Mouse (Mus musculus) MEL (cell line): ENCODE measurements at regions not wholly inside any gene's neighbourhood (a gene's known extent, or its start where the extent isn't known, plus 50 kb on each side); places are given as distances from the start of the nearest gene placed in this dataset.

Source experiments
- DNase-seq: peaks from one replicate; pipeline ENCODE4 v3.0.0; 2011; ENCODE audit warnings: low read depth, low spot score
- H3K27ac ChIP-seq: 2 replicates; pipeline ENCODE4 v1.5.1; 2012; ENCODE audit warnings: low read depth, mild to moderate bottlenecking, control low read depth, low read length, moderate library complexity; ENCODE audit not compliant: control insufficient read depth
- H3K27me3 ChIP-seq, 2 experiments: fragments of 150-350 bp in 1 of 2; sonication (generic) in 1 of 2; 2 replicates each; pipeline ENCODE4 v1.6.1; 2012; ENCODE audit warnings: low read length in 2 of 2, mild to moderate bottlenecking in 2 of 2, improper control_type of control experiment in 1 of 2, moderate library complexity in 1 of 2; ENCODE audit not compliant: insufficient read depth in 2 of 2, control insufficient read depth in 1 of 2
- H3K36me3 ChIP-seq, 2 experiments: 2 replicates each; pipeline ENCODE4 v1.6.1; 2012 to 2014; ENCODE audit warnings: low read length in 2 of 2, improper control_type of control experiment in 1 of 2, inconsistent platforms in 1 of 2, mild to moderate bottlenecking in 1 of 2; ENCODE audit not compliant: insufficient read depth in 2 of 2, control insufficient read depth in 1 of 2
- H3K4me1 ChIP-seq, 2 experiments: fragments of 150-350 bp in 1 of 2; sonication (generic) in 1 of 2; 2 replicates each; pipeline ENCODE4 v1.6.1; 2012; ENCODE audit warnings: low read length in 2 of 2, improper control_type of control experiment in 1 of 2, mild to moderate bottlenecking in 1 of 2; ENCODE audit not compliant: insufficient read depth in 2 of 2, control insufficient read depth in 1 of 2
- H3K4me3 ChIP-seq, 2 experiments: fragments of 150-350 bp in 1 of 2; sonication (generic) in 1 of 2; 2 replicates each; pipeline ENCODE4 v1.5.1; 2012; ENCODE audit warnings: low read depth in 2 of 2, low read length in 2 of 2, mild to moderate bottlenecking in 2 of 2, moderate library complexity in 2 of 2, control low read depth in 1 of 2, improper control_type of control experiment in 1 of 2; ENCODE audit not compliant: control insufficient read depth in 1 of 2, insufficient read depth in 1 of 2
- H3K79me2 ChIP-seq: 2 replicates; pipeline ENCODE4 v1.6.1; 2012; ENCODE audit warnings: mild to moderate bottlenecking, low read length, moderate library complexity; ENCODE audit not compliant: control insufficient read depth, poor library complexity, insufficient read depth
- H3K9ac ChIP-seq: 2 replicates; pipeline ENCODE4 v1.6.1; 2012; ENCODE audit warnings: low read depth, mild to moderate bottlenecking, control low read depth, low read length, moderate library complexity; ENCODE audit not compliant: control insufficient read depth, poor library complexity, severe bottlenecking
- H3K9me3 ChIP-seq: fragments of 150-350 bp; sonication (generic); replicated peaks from 2 replicates; pipeline ENCODE4 v1.6.1; 2012; ENCODE audit warnings: mild to moderate bottlenecking, low read length, improper control_type of control experiment, moderate library complexity; ENCODE audit not compliant: insufficient read depth
- CHD1 ChIP-seq: IDR thresholded peaks from 2 replicates; pipeline ENCODE4 v1.6.1; 2012; ENCODE audit warnings: low read depth, mild to moderate bottlenecking, inconsistent platforms, low read length, improper control_type of control experiment
- CHD2 ChIP-seq: IDR thresholded peaks from 2 replicates; pipeline ENCODE4 v1.6.1; 2011; ENCODE audit warnings: low read length, improper control_type of control experiment
- CTCF ChIP-seq, 3 experiments: IDR thresholded peaks in 2 of 3; conservative IDR thresholded peaks in 1 of 3; 2 replicates each; pipeline ENCODE4 v1.5.1; 2011 to 2012; ENCODE audit warnings: low read length in 3 of 3, low read depth in 2 of 3, mild to moderate bottlenecking in 2 of 3, improper control_type of control experiment in 1 of 3, inconsistent platforms in 1 of 3, mixed read lengths in 1 of 3, moderate library complexity in 1 of 3; ENCODE audit not compliant: control insufficient read depth in 1 of 3, insufficient read depth in 1 of 3, poor library complexity in 1 of 3, severe bottlenecking in 1 of 3
- E2F4 ChIP-seq: IDR thresholded peaks from 2 replicates; pipeline ENCODE4 v1.6.1; 2011; ENCODE audit warnings: low read depth, low read length, improper control_type of control experiment, borderline replicate concordance
- ELF1 ChIP-seq: IDR thresholded peaks from 2 replicates; pipeline ENCODE4 v1.6.1; 2014; ENCODE audit warnings: low read depth, mild to moderate bottlenecking, inconsistent platforms, low read length, improper control_type of control experiment, moderate library complexity
- EP300 ChIP-seq, 2 experiments: IDR thresholded peaks; 2 replicates each; pipeline ENCODE4 v1.6.1; 2011; ENCODE audit warnings: improper control_type of control experiment in 2 of 2, low read length in 2 of 2, low read depth in 1 of 2, mild to moderate bottlenecking in 1 of 2
- ETS1 ChIP-seq: IDR thresholded peaks from 2 replicates; pipeline ENCODE4 v1.6.1; 2012; ENCODE audit warnings: low read depth, mild to moderate bottlenecking, inconsistent platforms, low read length, improper control_type of control experiment, moderate library complexity
- GABPA ChIP-seq: IDR thresholded peaks from 2 replicates; pipeline ENCODE4 v1.6.1; 2012; ENCODE audit warnings: low read depth, mild to moderate bottlenecking, inconsistent platforms, low read length, improper control_type of control experiment, moderate library complexity
- HCFC1 ChIP-seq: IDR thresholded peaks from 2 replicates; pipeline ENCODE4 v1.6.1; 2012; ENCODE audit warnings: low read depth, mild to moderate bottlenecking, inconsistent platforms, low read length, improper control_type of control experiment, moderate library complexity
- JUND ChIP-seq: IDR thresholded peaks from 2 replicates; pipeline ENCODE4 v1.6.1; 2011; ENCODE audit warnings: low read depth, mild to moderate bottlenecking, improper control_type of control experiment, low read length
- KAT2A ChIP-seq: conservative IDR thresholded peaks from 2 replicates; pipeline ENCODE4 v1.6.1; 2012; ENCODE audit warnings: low read depth, low read length, improper control_type of control experiment, inconsistent platforms
- MAFK ChIP-seq: IDR thresholded peaks from 2 replicates; pipeline ENCODE4 v1.6.1; 2011; ENCODE audit warnings: low read depth, mild to moderate bottlenecking, low read length, improper control_type of control experiment, borderline replicate concordance
- MAZ ChIP-seq: IDR thresholded peaks from 2 replicates; pipeline ENCODE4 v1.6.1; 2012; ENCODE audit warnings: low read depth, mild to moderate bottlenecking, inconsistent platforms, low read length, improper control_type of control experiment
- MEF2A ChIP-seq: IDR thresholded peaks from 2 replicates; pipeline ENCODE4 v1.6.1; 2014; ENCODE audit warnings: low read depth, mild to moderate bottlenecking, inconsistent platforms, low read length, improper control_type of control experiment; ENCODE audit not compliant: poor library complexity, insufficient replicate concordance, severe bottlenecking; ENCODE audit errors: extremely low read depth
- MXI1 ChIP-seq: IDR thresholded peaks from 2 replicates; pipeline ENCODE4 v1.6.1; 2011; ENCODE audit warnings: mild to moderate bottlenecking, low read depth, low read length, improper control_type of control experiment
- MYB ChIP-seq: IDR thresholded peaks from 2 replicates; pipeline ENCODE4 v1.6.1; 2011; ENCODE audit warnings: mild to moderate bottlenecking, low read depth, low read length, improper control_type of control experiment
- MYC ChIP-seq: IDR thresholded peaks from 2 replicates; pipeline ENCODE4 v1.6.1; 2011; ENCODE audit warnings: low read depth, mild to moderate bottlenecking, low read length, improper control_type of control experiment, moderate library complexity
- NELFE ChIP-seq: IDR thresholded peaks from 2 replicates; pipeline ENCODE4 v1.6.1; 2011; ENCODE audit warnings: low read depth, low read length, improper control_type of control experiment
- NRF1 ChIP-seq: IDR thresholded peaks from 2 replicates; pipeline ENCODE4 v1.6.1; 2014; ENCODE audit warnings: low read depth, mild to moderate bottlenecking, inconsistent platforms, low read length, improper control_type of control experiment, moderate library complexity; ENCODE audit not compliant: poor library complexity, insufficient read depth, severe bottlenecking
- POLR2A ChIP-seq, 2 experiments: IDR thresholded peaks; 2 replicates each; pipeline ENCODE4 v1.6.1; 2011 to 2012; ENCODE audit warnings: low read length in 2 of 2, mild to moderate bottlenecking in 2 of 2, control low read depth in 1 of 2, improper control_type of control experiment in 1 of 2, low read depth in 1 of 2, moderate library complexity in 1 of 2; ENCODE audit not compliant: control insufficient read depth in 1 of 2, insufficient read depth in 1 of 2, poor library complexity in 1 of 2
- POLR2AphosphoS2 ChIP-seq: IDR thresholded peaks from 2 replicates; pipeline ENCODE4 v1.6.1; 2011; ENCODE audit warnings: low read length, improper control_type of control experiment
- POLR2AphosphoS5 ChIP-seq: IDR thresholded peaks from 2 replicates; pipeline ENCODE4 v1.6.1; 2012; ENCODE audit warnings: low read depth, borderline replicate concordance, mild to moderate bottlenecking, inconsistent platforms, low read length, moderate library complexity, mixed read lengths
- RAD21 ChIP-seq: IDR thresholded peaks from 2 replicates; pipeline ENCODE4 v1.6.1; 2011; ENCODE audit warnings: mild to moderate bottlenecking, low read depth, low read length, improper control_type of control experiment
- RCOR1 ChIP-seq: IDR thresholded peaks from 2 replicates; pipeline ENCODE4 v1.6.1; 2012; ENCODE audit warnings: low read depth, mild to moderate bottlenecking, inconsistent platforms, low read length, improper control_type of control experiment
- SIN3A ChIP-seq: IDR thresholded peaks from 2 replicates; pipeline ENCODE4 v1.6.1; 2012; ENCODE audit warnings: low read length, improper control_type of control experiment, inconsistent platforms
- SMC3 ChIP-seq: IDR thresholded peaks from 2 replicates; pipeline ENCODE4 v1.6.1; 2011; ENCODE audit warnings: low read depth, low read length, improper control_type of control experiment
- TAL1 ChIP-seq: IDR thresholded peaks from 2 replicates; pipeline ENCODE4 v1.6.1; 2012; ENCODE audit warnings: mild to moderate bottlenecking, inconsistent platforms, low read length, moderate library complexity, mixed read lengths
- TBP ChIP-seq: IDR thresholded peaks from 2 replicates; pipeline ENCODE4 v1.8.0; 2011; ENCODE audit warnings: low read depth, low read length, improper control_type of control experiment
- TCF12 ChIP-seq: IDR thresholded peaks from 2 replicates; pipeline ENCODE4 v1.6.1; 2014; ENCODE audit warnings: low read depth, mild to moderate bottlenecking, inconsistent platforms, low read length, improper control_type of control experiment, moderate library complexity
- UBTF ChIP-seq: IDR thresholded peaks from 2 replicates; pipeline ENCODE4 v1.6.1; 2012; ENCODE audit warnings: low read depth, mild to moderate bottlenecking, inconsistent platforms, low read length, improper control_type of control experiment, moderate library complexity, borderline replicate concordance; ENCODE audit not compliant: insufficient read depth
- USF1 ChIP-seq: IDR thresholded peaks from 2 replicates; pipeline ENCODE4 v1.6.1; 2014; ENCODE audit warnings: low read depth, mild to moderate bottlenecking, inconsistent platforms, low read length, improper control_type of control experiment, moderate library complexity
- USF2 ChIP-seq, 2 experiments: IDR thresholded peaks; 2 replicates each; pipeline ENCODE4 v1.6.1; 2011 to 2012; ENCODE audit warnings: improper control_type of control experiment in 2 of 2, low read length in 2 of 2, borderline replicate concordance in 1 of 2, inconsistent platforms in 1 of 2, low read depth in 1 of 2, mild to moderate bottlenecking in 1 of 2; ENCODE audit not compliant: insufficient read depth in 1 of 2
- ZC3H11A ChIP-seq: IDR thresholded peaks from 2 replicates; pipeline ENCODE4 v1.6.1; 2012; ENCODE audit warnings: low read depth, mild to moderate bottlenecking, inconsistent platforms, low read length, improper control_type of control experiment
- ZKSCAN1 ChIP-seq: IDR thresholded peaks from 2 replicates; pipeline ENCODE4 v1.6.1; 2012; ENCODE audit warnings: low read depth, mild to moderate bottlenecking, inconsistent platforms, low read length, improper control_type of control experiment, moderate library complexity
- ZMIZ1 ChIP-seq: IDR thresholded peaks from 2 replicates; pipeline ENCODE4 v1.6.1; 2012; ENCODE audit warnings: low read depth, mild to moderate bottlenecking, inconsistent platforms, low read length, improper control_type of control experiment, moderate library complexity
- ZNF384 ChIP-seq: IDR thresholded peaks from 2 replicates; pipeline ENCODE4 v1.6.1; 2012; ENCODE audit warnings: low read depth, mild to moderate bottlenecking, inconsistent platforms, low read length, improper control_type of control experiment

DNA sequence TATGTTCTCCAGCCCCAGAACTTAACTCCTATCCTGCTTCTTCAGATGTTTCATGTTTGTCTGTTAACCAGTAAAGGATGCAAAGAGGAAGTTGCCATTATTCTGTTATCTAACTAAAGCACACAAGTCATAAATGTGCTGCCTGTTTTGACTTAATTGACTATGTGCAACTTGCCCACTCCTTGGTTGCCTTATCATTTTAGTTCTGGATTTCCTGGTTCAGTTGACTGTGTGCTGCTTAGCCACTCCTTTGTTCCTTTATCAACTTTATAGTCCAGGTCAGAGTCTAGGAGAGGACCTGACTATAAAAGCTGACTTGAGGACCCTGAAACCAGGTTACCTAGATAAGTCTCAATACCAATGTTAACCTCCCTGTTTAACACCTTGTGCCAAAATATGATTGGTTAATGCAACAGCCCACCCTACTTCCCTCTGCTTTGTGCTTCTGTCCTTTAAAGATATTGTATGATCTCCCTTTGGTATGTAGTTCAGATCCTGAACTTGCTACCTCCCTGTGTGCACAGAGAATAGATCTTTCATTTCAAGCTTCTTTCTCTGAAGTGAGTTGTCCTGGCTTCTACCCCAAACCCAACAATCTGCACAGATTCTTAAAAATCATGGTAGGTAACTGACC lies 721.2 kb upstream of the Lcorl start:
- no peak overlapping the region; the same call in 1 of the 2 replicates for H3K9ac ChIP-seq
- H3K4me3 ChIP-seq: no peak overlapping the region
- H3K36me3 ChIP-seq: peaks cover 0 to 48% of the 10 kb centered on the region in 2 experiments; a peak in 2 of 4 replicates
- peak overlapping the region; percentile 96 for H3K27ac ChIP-seq
- no peaks in the 10 kb centered on the region for H3K9me3 ChIP-seq
- no peaks in the 10 kb centered on the region for H3K79me2 ChIP-seq
- peaks cover 22 to 24% of the 10 kb centered on the region in 2 experiments for H3K4me1 ChIP-seq
- peak; percentile 92 for DNase-seq
- no peaks in the 10 kb centered on the region for H3K27me3 ChIP-seq
- TF ChIP-seq SIN3A (peak; percentile 86), MAFK (no peak; the same call in 1 of the 2 replicates), UBTF (no peak), ELF1 (peak; percentile 72), POLR2AphosphoS5 (no peak), TBP (peak; percentile 36; the same call in 1 of the 2 replicates), NRF1 (no peak), ZMIZ1 (0 out of 2 replicates have a peak, but pooled peaks have one; percentile 33), ZC3H11A (no peak), SMC3 (no peak), POLR2AphosphoS2 (no peak), CTCF (IDR thresholded peaks at IDR 0.05 in 2 of 3, conservative IDR thresholded peaks at IDR 0.05 in 1 of 3; ENCODE audit: control insufficient read depth in 1 of 3, insufficient read depth in 1 of 3, low read depth in 2 of 3, low read length in 3 of 3, poor library complexity in 1 of 3, severe bottlenecking in 1 of 3) (no peak), TAL1 (peak; percentile 91), USF1 (no peak), CHD2 (peak; percentile 42; the same call in 1 of the 2 replicates), NELFE (no peak), RCOR1 (peak; percentile 88), ETS1 (peak; percentile 90), EP300 (IDR thresholded peaks at IDR 0.05; ENCODE audit: low read depth in 1 of 2, low read length in 2 of 2) (peak; percentile 99), MYB (peak; percentile 94), TCF12 (peak; percentile 97), MXI1 (no peak), MYC (peak; percentile 86; the same call in 1 of the 2 replicates), ZKSCAN1 (no peak), ZNF384 (no peak; the same call in 1 of the 2 replicates), KAT2A (no peak), CHD1 (no peak), RAD21 (no peak), JUND (0 out of 2 replicates have a peak, but pooled peaks have one; percentile 71), MAZ (0 out of 2 replicates have a peak, but pooled peaks have one; percentile 32), GABPA (no peak), USF2 (IDR thresholded peaks at IDR 0.05; ENCODE audit: borderline replicate concordance in 1 of 2, insufficient read depth in 1 of 2, low read depth in 1 of 2, low read length in 2 of 2) (no peak), HCFC1 (peak; percentile 43; the same call in 1 of the 2 replicates), E2F4 (no peak), MEF2A (no peak), POLR2A (IDR thresholded peaks at IDR 0.05; ENCODE audit: control insufficient read depth in 1 of 2, insufficient read depth in 1 of 2, low read depth in 1 of 2, low read length in 2 of 2, poor library complexity in 1 of 2) (no peak)
